Mouse (Mus musculus): ENCODE results near the gene Parp16.
"Not testable (repeated sequence)": the region's sequence is repeated elsewhere in the genome, so short reads cannot be mapped to it uniquely, and the experiment has no call there.

Parp16 gene

DNA sequence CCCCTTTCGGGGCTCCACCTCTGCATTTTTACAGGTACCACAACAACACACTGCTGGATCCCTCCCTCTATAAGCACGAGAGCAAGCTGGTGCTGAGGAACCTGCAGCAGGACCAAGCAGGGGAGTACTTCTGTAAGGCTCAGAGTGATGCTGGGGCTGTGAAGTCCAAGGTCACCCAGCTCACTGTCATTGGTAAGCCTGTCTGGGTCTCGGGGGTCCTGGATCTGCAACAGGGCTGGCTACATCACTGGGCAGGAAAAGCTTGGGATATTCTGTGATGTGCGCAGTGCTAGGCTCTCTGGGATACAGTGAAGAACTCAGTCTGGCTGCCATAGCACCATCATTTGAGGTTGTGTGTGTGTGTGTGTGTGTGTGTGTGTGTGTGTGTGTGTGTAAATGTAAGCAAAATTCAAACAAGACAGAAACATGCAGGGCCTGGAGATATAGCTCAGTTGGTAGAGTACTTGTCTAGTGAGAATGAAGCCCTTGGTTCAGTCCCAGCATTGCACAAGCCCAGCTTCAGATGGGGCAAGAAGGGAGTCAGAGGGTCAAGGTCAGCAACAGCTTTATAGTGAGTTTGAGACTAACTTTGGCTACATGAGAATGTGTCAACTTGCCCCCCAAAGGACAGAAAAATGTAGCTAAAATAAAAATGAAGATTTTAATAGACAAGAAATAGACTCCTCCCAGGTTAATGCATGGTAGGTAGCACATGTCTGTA lies 80.8 kb downstream of the Parp16 start:
- in situ Hi-C loops (cut with MboI; ENCODE audit: low sequenced_read_pairs), result loop anchor here (5.0 kb wide), 1 partner anchor 39 kb away; no protein-coding TSS in a partner anchor

DNA sequence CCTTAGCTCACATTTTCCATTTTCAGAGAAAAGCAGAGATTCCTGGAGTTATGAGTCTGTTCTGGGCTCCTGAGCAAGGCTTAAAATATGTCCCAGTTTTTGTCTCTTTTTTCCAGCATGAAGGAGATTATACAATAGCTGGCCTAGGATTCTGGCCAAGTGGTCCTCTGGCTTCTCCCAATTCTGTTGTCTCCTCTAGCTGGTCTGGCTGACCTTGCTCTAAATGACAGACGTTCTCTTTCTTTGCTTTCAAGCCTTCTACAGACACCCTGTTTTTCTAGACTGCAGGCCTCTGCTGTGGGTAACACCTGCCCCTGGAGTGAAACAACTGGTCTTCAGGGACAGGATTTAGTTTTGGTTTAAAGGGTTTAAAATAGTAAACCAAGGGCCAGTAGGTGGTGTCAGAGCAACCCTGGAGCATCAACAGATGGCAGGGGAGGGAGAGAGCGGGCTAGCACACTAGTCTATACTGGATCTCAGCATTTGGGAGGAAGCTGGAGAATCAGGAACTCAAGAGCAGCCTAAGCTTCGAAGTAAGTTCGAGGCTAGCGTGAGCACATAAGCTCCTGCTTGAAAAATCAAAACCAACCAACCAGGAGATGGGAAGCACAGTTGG lies 86.5 kb downstream of the Parp16 start:
- in situ Hi-C loops (cut with MboI; ENCODE audit: low sequenced_read_pairs), result no loop called here

DNA sequence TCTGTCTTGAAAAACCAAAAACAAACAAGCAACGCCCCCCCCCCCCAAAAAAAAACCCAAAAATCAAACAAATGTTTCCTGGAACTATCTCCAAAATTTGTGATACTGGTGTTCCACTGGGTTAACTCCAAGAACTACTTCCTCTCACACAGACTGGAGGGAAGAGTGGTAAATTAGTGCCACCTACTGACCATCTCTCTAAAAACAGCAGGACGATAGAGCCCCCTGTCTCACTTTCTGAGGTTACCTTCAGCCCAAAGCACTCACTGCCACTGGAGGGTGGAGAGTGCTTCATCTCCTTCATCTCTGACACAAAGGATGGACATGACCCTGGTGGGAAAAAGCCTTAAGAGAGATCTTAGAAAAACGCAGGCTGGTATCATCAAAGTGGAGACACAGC lies 88.1 kb downstream of the Parp16 start:
- in situ Hi-C loops (cut with MboI; ENCODE audit: low sequenced_read_pairs), result no loop called here

DNA sequence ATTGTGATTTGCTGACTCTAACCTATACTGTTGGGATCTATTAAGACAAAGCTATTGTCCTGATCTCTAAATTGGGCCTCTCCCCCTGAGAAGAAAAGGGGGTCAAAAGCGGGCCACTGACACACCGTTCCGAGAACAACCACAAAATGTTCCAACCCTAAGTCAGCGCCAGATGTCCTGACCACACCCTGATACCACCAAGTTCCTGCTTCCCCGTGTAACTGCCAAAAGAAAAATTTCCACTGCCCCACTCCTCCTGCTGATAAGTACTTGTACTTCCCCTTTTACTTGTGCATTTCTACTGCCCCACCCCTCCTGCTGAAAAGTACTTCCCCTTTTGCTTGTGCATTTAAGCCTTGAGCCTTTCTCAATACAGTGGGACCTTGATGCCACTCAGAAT lies 93.1 kb downstream of the Parp16 start:
- in situ Hi-C loops (cut with MboI; ENCODE audit: low sequenced_read_pairs), result not testable (repeated sequence)

Data from CH12F3 (cell line).